Mouse (Mus musculus): Measurements from ENCODE around the gene G3bp1. TPM values are rescaled to one million over a fixed set of nuclear protein-coding genes. Genes with fewer than 3 reads are reported as not detected.

The G3bp1 gene
- total RNA-seq, 1 experiment from 2014 or later: 48.6 TPM

DNA sequence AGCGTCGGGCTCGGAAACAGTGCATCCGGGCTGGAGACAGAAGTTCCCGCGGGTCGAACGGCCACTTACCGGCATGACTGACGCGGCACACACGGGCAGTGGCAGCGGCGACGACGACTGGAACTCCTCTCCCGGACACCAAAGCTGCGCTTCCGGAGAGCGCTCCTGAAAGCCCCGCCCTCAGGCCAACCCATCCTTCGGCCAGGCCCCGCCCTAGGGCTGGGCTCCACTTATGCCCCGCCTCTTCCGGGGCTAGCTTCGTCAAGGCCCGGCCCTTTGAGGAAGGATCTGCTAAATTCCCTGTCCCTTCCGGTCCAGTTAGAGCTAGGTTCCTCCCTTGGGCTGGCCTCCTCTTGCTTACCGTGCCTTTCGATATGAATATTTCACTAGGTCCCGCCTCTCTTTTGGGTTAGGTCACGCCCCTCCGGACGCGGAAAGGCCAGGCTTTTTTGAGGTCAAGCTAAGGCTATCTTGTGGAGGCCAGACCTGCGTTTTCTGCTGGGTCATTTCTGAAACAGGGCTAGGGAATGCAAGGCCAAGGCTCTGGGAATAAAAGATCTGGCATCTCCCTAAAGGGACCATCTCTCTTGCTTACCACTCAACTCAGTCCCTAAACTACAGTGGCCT, 8.4 kb upstream of the G3bp1 start, which contains the start of gene Atox1:
TSS of gene Atox1 (minus strand) at position 221 of the 627 bp plus-strand sequence.
- ATAC-seq (ENCODE audit: extremely low read depth, insufficient number of reproducible peaks, low FRiP score, poor library complexity, severe bottlenecking): peak; percentile 97

GRCm38 (mm10) chr11:55462149-55462548, 7.3 kb upstream of the G3bp1 start:
- no peak for ATAC-seq (ENCODE audit: extremely low read depth, insufficient number of reproducible peaks, low FRiP score, poor library complexity, severe bottlenecking)

DNA sequence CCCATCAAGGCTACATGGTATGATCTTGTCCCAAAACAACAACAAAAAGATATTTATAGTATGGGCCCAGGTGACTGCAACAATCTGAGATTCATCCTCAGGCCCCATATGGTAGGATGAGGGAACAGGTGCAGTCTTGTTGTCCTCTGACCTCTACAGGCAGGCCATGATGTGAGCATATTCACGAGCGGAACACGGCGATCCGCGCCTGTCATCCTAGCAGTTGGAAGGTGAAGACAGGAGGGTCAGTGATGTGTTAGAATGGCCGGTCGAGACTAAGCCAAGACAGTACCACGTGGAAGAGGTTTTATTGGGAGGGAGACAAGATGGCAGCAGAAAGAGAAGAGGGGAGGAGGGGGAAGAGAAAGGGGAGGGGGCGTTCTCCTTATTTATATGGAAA, 4.8 kb upstream of the G3bp1 start:
- no peak for ATAC-seq (ENCODE audit: extremely low read depth, insufficient number of reproducible peaks, low FRiP score, poor library complexity, severe bottlenecking)

GRCm38 (mm10) chr11:55465177-55465576, 4.3 kb upstream of the G3bp1 start:
- ATAC-seq (ENCODE audit: extremely low read depth, insufficient number of reproducible peaks, low FRiP score, poor library complexity, severe bottlenecking): no peak

DNA sequence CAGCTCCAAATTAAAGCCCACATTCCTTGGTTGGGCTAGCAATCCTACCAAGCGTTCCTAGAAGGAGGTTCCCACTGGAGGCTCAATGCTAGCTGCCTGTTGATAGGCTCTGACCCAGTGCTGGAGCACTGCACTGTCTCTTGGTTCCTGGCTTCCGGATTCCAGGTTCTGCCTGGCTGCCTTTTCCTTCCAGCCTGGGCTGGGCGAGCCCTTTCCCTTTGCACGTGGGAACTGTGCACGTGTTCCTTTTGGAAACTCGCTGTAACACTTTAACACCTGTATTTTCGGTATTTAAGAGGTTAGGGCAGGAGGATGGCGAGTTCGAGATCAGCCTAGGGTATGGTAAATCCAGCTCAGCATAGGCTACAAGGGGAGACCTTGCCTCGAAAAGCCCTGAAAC, 1.5 kb upstream of the G3bp1 start:
- no peak for ATAC-seq (ENCODE audit: extremely low read depth, insufficient number of reproducible peaks, low FRiP score, poor library complexity, severe bottlenecking)

GRCm38 (mm10) chr11:55468611-55469047, 856 bp upstream of the G3bp1 start:
- ATAC-seq (ENCODE audit: extremely low read depth, insufficient number of reproducible peaks, low FRiP score, poor library complexity, severe bottlenecking): no peak

DNA sequence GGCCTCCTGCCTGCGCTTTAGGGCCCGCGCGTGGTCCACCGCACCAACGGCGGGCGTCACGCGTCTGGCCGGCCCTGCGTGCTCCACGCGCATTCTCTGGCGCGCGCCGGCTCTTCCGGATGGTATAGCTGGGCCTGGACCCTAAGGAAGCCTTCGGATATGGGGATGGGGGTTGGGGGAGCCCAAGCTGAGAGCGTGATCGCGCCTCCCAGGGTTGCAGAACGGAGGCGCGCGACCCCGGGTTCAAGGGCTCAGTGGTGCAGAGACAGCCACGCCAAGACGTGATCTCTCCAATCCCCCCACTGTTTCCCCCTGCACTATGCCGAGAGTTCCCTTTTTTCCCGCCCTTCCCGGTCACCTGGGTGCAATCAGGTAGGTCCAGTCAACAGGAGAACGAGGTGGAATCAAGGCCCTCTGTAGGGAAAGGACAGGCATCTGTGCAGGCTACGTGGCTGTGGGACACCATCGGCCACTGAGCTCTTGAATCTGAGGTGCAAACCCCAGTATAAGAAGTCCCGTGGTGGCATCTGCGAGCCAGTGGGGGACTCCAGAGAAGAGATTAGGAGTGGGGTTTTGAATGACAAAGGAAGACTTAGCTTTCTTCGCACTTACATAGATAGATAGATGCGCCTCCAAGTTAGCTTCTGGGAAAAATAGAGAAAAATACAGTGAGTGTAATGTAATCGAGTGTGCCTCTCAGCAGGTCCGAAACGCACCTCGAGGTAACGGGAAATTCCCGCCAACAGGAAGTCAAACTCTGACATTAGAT, 622 bp downstream of the G3bp1 start:
- no peak for ATAC-seq (ENCODE audit: extremely low read depth, insufficient number of reproducible peaks, low FRiP score, poor library complexity, severe bottlenecking)

- no peak for ATAC-seq (ENCODE audit: extremely low read depth, insufficient number of reproducible peaks, low FRiP score, poor library complexity, severe bottlenecking)
These were observed 1.3 kb downstream of the G3bp1 start for GRCm38 (mm10) chr11:55470761-55471160.

DNA sequence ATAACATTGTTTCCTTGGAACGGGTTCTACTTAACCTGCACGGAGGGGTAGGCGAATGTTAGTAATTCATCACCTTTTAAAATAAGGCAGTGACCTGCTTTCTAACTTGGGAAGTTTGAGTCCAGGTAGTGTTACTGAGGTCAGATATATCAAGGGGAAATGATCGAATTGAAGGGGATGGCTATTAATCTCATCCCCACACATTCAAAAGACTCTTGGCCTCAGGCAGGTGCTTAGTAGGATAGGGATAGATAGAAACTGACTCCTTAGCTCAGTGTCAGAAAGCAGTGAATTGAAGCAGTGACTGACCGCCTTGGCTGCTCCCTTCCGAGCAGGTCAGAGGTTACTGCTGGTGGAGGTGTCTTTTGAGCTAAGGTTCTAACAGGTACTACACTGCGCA, 2.0 kb downstream of the G3bp1 start:
- no peak for ATAC-seq (ENCODE audit: extremely low read depth, insufficient number of reproducible peaks, low FRiP score, poor library complexity, severe bottlenecking)

GRCm38 (mm10) chr11:55473219-55473618, 3.7 kb downstream of the G3bp1 start:
- ATAC-seq (ENCODE audit: extremely low read depth, insufficient number of reproducible peaks, low FRiP score, poor library complexity, severe bottlenecking): no peak

- no peak for ATAC-seq (ENCODE audit: extremely low read depth, insufficient number of reproducible peaks, low FRiP score, poor library complexity, severe bottlenecking)
These were observed 16.0 kb downstream of the G3bp1 start for GRCm38 (mm10) chr11:55485443-55485842.

DNA sequence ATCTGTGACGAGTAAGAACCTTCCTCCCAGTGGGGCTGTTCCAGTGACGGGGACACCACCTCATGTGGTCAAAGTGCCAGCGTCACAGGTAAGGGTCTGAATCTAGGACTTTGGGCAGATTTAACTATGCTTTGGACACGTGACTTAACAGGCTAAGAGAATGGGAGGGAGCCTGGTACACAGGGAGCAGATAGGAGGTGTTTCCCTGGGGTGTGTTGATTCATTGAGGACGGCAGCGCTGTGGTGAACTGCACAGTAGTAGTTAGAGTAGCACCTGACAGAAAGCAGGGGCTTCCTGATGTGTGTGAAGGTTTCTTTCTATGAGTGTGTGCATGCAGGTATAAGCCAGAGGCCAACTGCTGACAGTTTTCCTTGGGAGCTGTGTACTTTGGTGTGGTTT, 26.7 kb downstream of the G3bp1 start:
- ATAC-seq (ENCODE audit: extremely low read depth, insufficient number of reproducible peaks, low FRiP score, poor library complexity, severe bottlenecking): no peak

GRCm38 (mm10) chr11:55497885-55498284, 28.4 kb downstream of the G3bp1 start:
- ATAC-seq (ENCODE audit: extremely low read depth, insufficient number of reproducible peaks, low FRiP score, poor library complexity, severe bottlenecking): peak; percentile 72

DNA sequence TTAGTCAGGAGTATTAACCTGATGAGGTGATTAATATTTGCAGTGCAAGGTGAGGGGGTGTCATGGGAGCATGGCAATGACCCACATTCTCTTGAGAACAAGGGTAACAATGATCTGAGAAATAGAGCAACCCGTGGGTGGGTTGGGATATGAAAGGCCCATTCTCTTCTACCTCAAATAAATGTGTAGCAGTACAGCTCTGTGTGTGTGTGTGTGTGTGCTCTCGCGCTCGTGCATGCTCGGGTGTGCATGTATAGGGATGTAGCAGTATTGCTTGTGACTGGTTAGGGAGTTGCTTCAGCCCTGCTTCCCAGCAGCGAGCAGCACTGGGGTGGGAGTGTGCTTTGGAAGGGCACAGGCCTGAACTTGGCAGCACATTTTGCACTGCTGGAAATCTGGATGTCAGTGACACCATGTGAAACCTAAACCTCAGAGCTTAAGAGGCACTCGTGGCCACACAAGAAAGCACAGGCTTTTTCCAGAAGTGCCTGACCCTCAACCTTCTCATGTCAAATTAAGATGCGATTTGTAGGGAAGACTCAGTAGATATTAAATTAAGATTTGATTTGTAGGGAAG, 32.6 kb downstream of the G3bp1 start:
- ATAC-seq (ENCODE audit: extremely low read depth, insufficient number of reproducible peaks, low FRiP score, poor library complexity, severe bottlenecking): no peak

- ATAC-seq (ENCODE audit: extremely low read depth, insufficient number of reproducible peaks, low FRiP score, poor library complexity, severe bottlenecking): no peak
These were observed 33.4 kb downstream of the G3bp1 start for GRCm38 (mm10) chr11:55502886-55503285.

GRCm38 (mm10) chr11:55505485-55505884, 36.0 kb downstream of the G3bp1 start:
- no peak for ATAC-seq (ENCODE audit: extremely low read depth, insufficient number of reproducible peaks, low FRiP score, poor library complexity, severe bottlenecking)

DNA sequence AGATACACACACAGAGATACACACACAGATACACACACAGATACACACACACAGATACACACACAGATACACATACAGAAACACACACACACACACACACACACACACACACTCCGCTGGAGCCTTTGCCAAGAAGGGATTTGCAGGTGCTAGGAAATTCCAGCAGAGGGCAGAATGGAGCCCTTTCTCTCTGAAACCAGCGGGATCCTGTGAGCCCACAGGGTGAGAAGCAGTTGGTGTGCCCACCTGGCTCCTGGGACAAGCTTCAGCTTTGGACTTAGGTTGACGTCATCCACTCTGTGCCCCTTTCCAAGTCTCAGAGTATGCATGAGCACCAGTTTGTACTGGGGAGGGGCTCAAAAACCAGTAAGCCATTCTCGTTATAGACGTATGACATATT, 41.9 kb downstream of the G3bp1 start:
- ATAC-seq (ENCODE audit: extremely low read depth, insufficient number of reproducible peaks, low FRiP score, poor library complexity, severe bottlenecking): no peak

DNA sequence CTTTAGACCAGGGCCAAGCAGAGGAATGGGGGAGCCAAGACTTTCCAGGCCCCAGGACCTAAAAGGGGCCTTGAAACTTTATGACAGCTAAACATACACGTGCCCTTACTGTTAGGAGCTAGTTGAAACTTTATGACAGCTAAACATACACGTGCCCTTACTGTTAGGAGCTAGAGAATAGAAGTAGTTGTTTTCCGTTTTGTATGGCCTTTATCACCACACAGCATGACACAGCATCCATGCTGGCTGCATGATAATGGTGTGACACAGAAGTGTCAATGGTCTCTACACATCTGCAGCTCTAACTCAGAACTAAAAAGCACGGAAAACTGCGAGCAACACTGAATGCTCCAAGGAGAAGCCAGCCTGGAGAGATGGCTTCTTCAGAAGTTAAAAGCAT, 48.2 kb downstream of the G3bp1 start:
- no peak for ATAC-seq (ENCODE audit: extremely low read depth, insufficient number of reproducible peaks, low FRiP score, poor library complexity, severe bottlenecking)

GRCm38 (mm10) chr11:55518806-55519674, 49.6 kb downstream of the G3bp1 start:
- peak; percentile 39; the same call in 1 of the 2 replicates for ATAC-seq (ENCODE audit: extremely low read depth, insufficient number of reproducible peaks, low FRiP score, poor library complexity, severe bottlenecking)

Data from neutrophil, adult 5-6 weeks (primary cell).